ENCODE assay signal across 7 mouse cellular contexts in genomic region chr15:83464905-83465650, GRCm38 (mm10). TPM values are rescaled to one million over a fixed set of nuclear protein-coding genes. Genes with fewer than 3 reads are reported as not detected.
DNase-seq lines count a peak whose midpoint lies in the region; ATAC-seq and TF ChIP-seq lines count a peak whose summit lies in the region.

No protein-coding gene starts in this region.

- H3K36me3 ChIP-seq in thymus, adult 2 months (ENCODE audit: control insufficient read depth, insufficient read depth, low read length): no peaks in the 10 kb centered on the region
- no peaks in the 10 kb centered on the region for H3K36me3 ChIP-seq in intestine, embryonic 16.5 days (ENCODE audit: control insufficient read depth, insufficient read depth, low read length)
- H3K36me3 ChIP-seq in midbrain, embryonic 15.5 days (replicated peaks): no peaks in the 10 kb centered on the region

- H3K4me2 ChIP-seq in intestine, embryonic 16.5 days (ENCODE audit: low read depth, low read length): peak overlapping the region; percentile 42
- peak overlapping the region; percentile 96 for H3K4me2 ChIP-seq in midbrain, embryonic 15.5 days

- ATAC-seq in erythroblast, adult 5-6 weeks (replicated peaks; ENCODE audit: low FRiP score, poor library complexity, severe bottlenecking): peak; percentile 36
- ATAC-seq in intestine, embryonic 16.5 days: peak; percentile 1; the same call in 1 of the 2 replicates
- peak; percentile 55 for ATAC-seq in midbrain, embryonic 15.5 days (replicated peaks)

- no peak for TF ChIP-seq CTCF in thymus, adult 2 months (IDR thresholded peaks at IDR 0.05; ENCODE audit: borderline replicate concordance, control insufficient read depth, extremely low read depth, insufficient read depth, low read length, poor library complexity)

- no peak overlapping the region for H3K27ac ChIP-seq in thymus, adult 2 months (ENCODE audit: control insufficient read depth, insufficient read depth, low read length)
- no peak overlapping the region for H3K27ac ChIP-seq in intestine, embryonic 16.5 days (ENCODE audit: low read length)
- H3K27ac ChIP-seq in midbrain, embryonic 15.5 days: no peak overlapping the region

- no peaks in the 10 kb centered on the region for H3K27me3 ChIP-seq in thymus, adult 2 months (ENCODE audit: control insufficient read depth, insufficient read depth, low read length)
- H3K27me3 ChIP-seq in intestine, embryonic 16.5 days (replicated peaks; ENCODE audit: control insufficient read depth, insufficient read depth, low read length): no peaks in the 10 kb centered on the region
- H3K27me3 ChIP-seq in midbrain, embryonic 15.5 days (replicated peaks): no peaks in the 10 kb centered on the region

- peak overlapping the region; percentile 69; the same call in 1 of the 2 replicates for H3K4me3 ChIP-seq in thymus, adult 2 months (ENCODE audit: control insufficient read depth, insufficient read depth, low read length)
- peak overlapping the region; percentile 77 for H3K4me3 ChIP-seq in intestine, embryonic 16.5 days (ENCODE audit: low read length)
- peak overlapping the region; percentile 77 for H3K4me3 ChIP-seq in midbrain, embryonic 15.5 days

- no peaks in the 10 kb centered on the region for H3K9me3 ChIP-seq in intestine, embryonic 16.5 days (ENCODE audit: control insufficient read depth, low read length)
- H3K9me3 ChIP-seq in midbrain, embryonic 15.5 days: no peaks in the 10 kb centered on the region

- peaks cover 7% of the 10 kb centered on the region for H3K4me1 ChIP-seq in thymus, adult 2 months (replicated peaks; ENCODE audit: control insufficient read depth, insufficient read depth, low read length)
- peaks cover 11% of the 10 kb centered on the region for H3K4me1 ChIP-seq in intestine, embryonic 16.5 days (ENCODE audit: control insufficient read depth, insufficient read depth, low read length)
- peaks cover 12% of the 10 kb centered on the region for H3K4me1 ChIP-seq in midbrain, embryonic 15.5 days

- no peak; the same call in 1 of the 2 replicates for TF ChIP-seq POLR2A in thymus, adult 2 months (IDR thresholded peaks at IDR 0.05; ENCODE audit: control insufficient read depth, extremely low read depth, insufficient read depth, low read length, poor library complexity)

- WGBS in thymus, adult 2 months: 54% methylated on average over 19 of the region's 19 CpGs
- 74% methylated on average over 19 of the region's 19 CpGs for WGBS in intestine, embryonic 16.5 days
- WGBS in midbrain, embryonic 15.5 days: 76% methylated on average over 19 of the region's 19 CpGs

- DNase-seq in thymus, adult 2 months: peak; percentile 17
- DNase-seq in thymus, postnatal 10 days (ENCODE audit: low spot score in 2 of 2): no peak
- no peak for DNase-seq in ovary, postnatal 36 days (ENCODE audit: low spot score)
- no peak for DNase-seq in adrenal gland, adult 8-10 months

- H3K9ac ChIP-seq in intestine, embryonic 16.5 days (ENCODE audit: low read depth, low read length): no peak overlapping the region
- H3K9ac ChIP-seq in midbrain, embryonic 15.5 days: no peak overlapping the region

RNA-seq across cellular contexts. Expression of gene Pacsin2, which starts 0.7 kb away (rescaled TPM):
- polyA plus RNA-seq in thymus, adult 2 months (2012; rRNA removed): 25.7 and 30.5 TPM in 2 replicates
- 102 and 137 TPM in 2 replicates for total RNA-seq in erythroblast, adult 5-6 weeks (2015; ENCODE audit: low replicate concordance)
- 285 and 310 TPM in 2 replicates for total RNA-seq in erythroblast, adult 5-6 weeks (2017; ENCODE audit: low replicate concordance)
- polyA plus RNA-seq in intestine, embryonic 16.5 days (2015; fragmentation: Nextera tagmentation; extraction: Ambion mirVana): 76.4 and 81.6 TPM in 2 replicates
- 24.8 and 25.5 TPM in 2 replicates for polyA plus RNA-seq in midbrain, embryonic 15.5 days (2015; fragmentation: Nextera tagmentation; extraction: Ambion mirVana)
- total RNA-seq in adrenal gland, adult 8-10 months (2022): 100 to 1,000 TPM in 2 of 4 experiments, 10 to 100 TPM in 2; 88.4 to 126 (median 102) TPM

RNA-seq across cellular contexts. Expression of gene Ttll1, which starts 45.6 kb away (rescaled TPM):
- polyA plus RNA-seq in thymus, adult 2 months (2012; rRNA removed): 9.7 and 10.9 TPM in 2 replicates
- 8.4 and 8.5 TPM in 2 replicates for total RNA-seq in erythroblast, adult 5-6 weeks (2015; ENCODE audit: low replicate concordance)
- total RNA-seq in erythroblast, adult 5-6 weeks (2017; ENCODE audit: low replicate concordance): 1.8 and 8.3 TPM in 2 replicates
- 14.1 and 17.1 TPM in 2 replicates for polyA plus RNA-seq in intestine, embryonic 16.5 days (2015; fragmentation: Nextera tagmentation; extraction: Ambion mirVana)
- 123 and 125 TPM in 2 replicates for polyA plus RNA-seq in midbrain, embryonic 15.5 days (2015; fragmentation: Nextera tagmentation; extraction: Ambion mirVana)
- 10 to 100 TPM in 2 of 4 experiments, 1 to 10 TPM in 2; 9.8 to 16.5 (median 13.1) TPM for total RNA-seq in adrenal gland, adult 8-10 months (2022)

Comparison
In these comparisons a context has a peak if more than half of its experiments do, and no peak if none do; other contexts are left out.
1. ATAC-seq: peak in every context shown above with its lines; median percentile 55 in midbrain, embryonic 15.5 days; 36 in erythroblast, adult 5-6 weeks; 1 in intestine, embryonic 16.5 days.